Mouse (Mus musculus) megakaryocyte-erythroid progenitor cell, adult 5-6 weeks (primary cell): ENCODE results near the gene Cdk5rap2. TPM values are rescaled to one million over a fixed set of nuclear protein-coding genes. Genes with fewer than 3 reads are reported as not detected.

Source experiments
- ATAC-seq: replicated peaks from 2 replicates; pipeline ENCODE4 v1.8.0; 2016; ENCODE audit warnings: mild to moderate bottlenecking, inconsistent platforms; ENCODE audit not compliant: severe bottlenecking, poor library complexity, low FRiP score, low TSS enrichment
- total RNA-seq, 2 experiments: library from RNA; stranded (forward) in 1 of 2; stranded (reverse) in 1 of 2; fragments of 200-1000, 215-1000 nt in 1 of 2; fragments of >200 nt in 1 of 2; fragmentation: Nextera tagmentation in 1 of 2; gene quantifications; 2 replicates each; pipeline ENCODE4 v1.2.3; 2014 to 2017

Gene Cdk5rap2
- total RNA-seq, 2 experiments from 2014 or later, result 14.5 to 19.1 TPM

DNA sequence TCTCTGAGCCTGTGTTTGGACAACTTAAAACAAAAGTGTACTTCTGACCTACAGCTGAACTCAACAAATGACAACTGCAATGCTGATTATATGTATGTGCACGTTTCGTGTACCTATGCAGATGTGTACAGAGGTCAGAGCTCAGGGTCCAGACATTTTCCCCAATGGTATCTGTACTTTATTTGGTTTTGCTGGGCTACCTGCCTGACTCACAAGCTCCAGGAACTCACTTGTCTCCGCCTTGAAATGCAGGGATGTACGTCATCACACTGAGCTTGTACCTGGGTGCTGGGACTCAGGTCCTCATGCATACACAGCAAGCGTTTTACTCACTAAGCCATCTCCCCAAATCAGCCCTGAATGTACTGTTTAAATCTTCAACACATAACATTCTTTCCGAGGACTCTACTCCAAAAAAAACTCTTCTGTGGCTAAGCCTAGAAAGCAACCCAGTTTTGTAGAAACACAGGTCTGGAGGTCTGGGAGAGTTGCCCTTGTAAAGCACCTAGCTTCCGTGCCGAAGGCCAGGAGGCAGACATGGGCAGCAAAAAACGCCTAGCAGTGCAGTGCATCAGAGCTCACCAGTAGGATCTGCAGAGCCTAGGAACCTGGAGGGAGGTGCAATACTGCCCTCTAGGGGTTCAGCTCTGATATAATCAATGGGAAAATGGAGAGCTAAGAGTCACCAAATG, 54.4 kb downstream of the Cdk5rap2 start:
- ATAC-seq, result peak; percentile 82

DNA sequence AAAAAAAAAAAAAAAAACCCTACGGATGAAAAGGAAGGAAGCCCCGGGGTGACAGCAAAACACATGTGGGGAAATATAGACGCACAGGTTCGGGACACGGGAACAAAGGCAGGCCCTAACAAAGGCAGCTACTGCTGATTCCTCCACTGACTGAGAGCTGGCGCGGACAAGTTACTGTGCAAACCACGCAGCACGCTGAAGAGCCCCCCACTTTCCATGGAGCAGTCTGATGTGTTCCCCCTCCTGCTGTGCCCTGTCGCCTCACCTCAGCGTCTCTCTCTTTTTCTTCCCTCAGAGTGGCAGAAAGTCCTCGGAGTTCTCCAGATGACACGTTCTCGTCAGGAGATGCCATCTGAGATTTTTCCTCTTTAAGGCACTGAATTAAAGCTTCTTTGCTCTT, 55.8 kb downstream of the Cdk5rap2 start:
- ATAC-seq, result no peak

DNA sequence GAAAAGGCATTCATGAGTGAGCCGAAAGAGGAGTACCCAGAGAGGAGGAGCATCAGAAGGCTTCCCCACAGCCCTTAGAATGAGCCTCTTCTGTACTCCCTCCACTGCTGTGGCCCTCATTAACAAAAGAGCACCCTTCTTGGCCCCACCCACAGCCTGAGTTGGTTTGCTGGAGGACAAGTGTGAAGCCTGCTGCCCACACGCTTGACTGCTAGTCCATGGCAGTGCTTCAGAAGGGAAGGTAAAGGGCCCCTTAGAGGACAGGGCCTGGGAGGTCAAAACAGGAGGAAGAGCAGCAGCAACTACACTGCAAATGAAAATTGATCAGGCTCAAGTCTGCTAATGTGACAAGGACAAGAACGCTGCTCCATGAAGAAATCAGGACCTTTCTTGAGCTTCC, 56.6 kb downstream of the Cdk5rap2 start:
- no peak for ATAC-seq

DNA sequence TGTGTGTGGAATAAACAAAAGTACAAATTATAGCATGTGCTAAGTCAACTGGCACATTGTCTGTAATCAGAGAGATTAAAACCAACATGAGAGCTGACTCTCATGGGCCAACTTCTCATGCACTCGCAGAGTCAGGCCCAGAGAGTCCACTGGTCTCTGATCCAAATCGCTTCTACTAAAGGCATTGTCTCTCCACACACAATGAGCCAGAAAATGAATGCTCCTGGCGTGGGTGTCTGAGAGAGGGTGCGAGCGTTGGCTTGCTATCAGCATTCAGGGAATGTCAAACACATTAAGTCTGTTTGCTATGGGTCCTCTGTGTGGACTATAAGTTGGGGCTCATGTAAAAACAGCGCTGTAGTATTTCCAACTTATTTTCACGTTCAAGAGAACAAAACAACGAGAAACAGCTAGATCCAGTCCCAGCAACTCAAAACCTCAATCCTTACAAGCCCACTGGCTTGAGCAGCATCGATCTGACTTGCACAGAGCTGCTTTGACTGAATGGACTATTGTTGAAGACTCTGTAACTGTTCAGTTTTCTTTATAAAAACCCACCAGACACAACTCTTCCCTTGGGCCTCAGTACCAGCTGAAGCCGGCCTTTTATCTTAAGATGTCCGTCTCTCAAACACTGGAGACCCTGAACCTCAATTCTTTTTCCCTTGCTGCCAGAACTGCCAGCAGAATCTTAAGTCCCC, 74.6 kb downstream of the Cdk5rap2 start:
- ATAC-seq, result no peak

DNA sequence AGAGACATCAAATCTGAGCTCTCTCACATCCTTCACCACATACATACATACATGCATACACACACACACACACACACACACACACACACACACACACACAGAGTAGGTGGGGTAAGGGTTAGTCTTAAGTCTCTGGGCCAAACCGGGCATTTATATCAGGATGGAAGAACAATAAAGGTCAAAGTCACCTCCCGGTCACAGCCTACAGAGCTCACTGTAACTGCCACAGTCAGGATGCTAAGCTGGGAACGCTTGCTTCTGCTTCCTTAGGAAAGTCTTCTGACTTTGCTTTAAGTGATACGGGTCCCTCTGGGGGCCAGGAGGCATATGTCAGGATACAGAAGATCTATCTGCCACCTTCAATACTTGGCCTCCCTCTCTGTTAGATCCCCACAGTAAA, 75.2 kb downstream of the Cdk5rap2 start:
- no peak for ATAC-seq

DNA sequence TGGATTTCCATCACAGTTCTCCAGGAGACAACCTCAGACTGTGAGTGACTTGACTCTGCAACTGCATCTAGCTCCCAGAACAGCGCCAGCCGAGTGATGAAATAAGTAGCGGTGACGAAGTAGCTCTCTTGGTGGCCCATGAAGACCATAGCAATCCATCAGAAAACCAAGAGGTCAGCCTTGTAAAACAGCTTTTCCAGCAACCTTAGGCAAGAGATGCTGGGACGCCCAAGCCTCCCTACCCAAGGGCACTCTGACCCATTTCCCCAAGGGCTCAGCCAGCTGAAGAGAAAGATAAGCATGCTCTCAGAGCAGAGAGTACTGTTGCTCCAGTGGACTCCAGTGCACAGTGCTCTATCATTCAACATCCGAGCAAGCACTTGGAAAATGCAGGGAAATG, 77.3 kb downstream of the Cdk5rap2 start:
- no peak for ATAC-seq

DNA sequence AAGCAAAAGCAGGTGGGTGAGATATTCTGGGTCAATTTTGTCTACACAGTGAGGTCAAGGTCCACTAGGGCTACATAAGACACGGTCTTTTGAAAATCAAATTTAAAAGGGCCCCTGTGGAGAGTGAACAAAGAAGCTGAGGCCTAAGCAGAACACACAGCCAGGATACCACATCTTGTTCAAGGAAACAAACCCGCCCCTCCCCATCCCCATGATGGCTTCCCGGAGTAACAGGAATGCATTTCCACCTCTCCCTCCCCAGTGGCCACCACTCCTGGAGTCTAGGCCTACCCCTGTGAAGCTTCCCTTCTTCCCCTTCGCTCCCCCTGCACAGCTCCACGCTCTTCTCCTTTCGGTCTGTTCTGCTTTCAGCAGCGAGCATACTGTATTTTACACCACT, 77.7 kb downstream of the Cdk5rap2 start:
- ATAC-seq, result no peak

DNA sequence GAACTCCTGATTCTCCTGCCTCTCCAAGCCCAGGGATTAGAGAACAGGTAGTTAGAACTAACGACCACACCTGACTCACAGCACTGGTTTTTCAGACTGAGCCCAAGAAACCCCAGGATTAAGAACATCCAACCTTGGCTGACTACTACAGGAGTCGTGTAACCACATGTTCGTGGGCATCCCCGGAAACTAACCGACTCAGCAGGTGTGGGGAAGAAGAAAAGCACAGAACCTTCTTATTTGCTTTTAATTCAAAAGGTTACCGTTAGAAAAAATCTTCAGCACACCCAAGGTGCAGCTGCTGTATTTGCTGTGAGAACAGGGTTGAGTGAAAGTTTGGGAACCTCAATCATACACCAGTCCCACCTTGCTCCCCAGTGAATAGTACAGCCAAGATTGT, 79.1 kb downstream of the Cdk5rap2 start:
- no peak for ATAC-seq

DNA sequence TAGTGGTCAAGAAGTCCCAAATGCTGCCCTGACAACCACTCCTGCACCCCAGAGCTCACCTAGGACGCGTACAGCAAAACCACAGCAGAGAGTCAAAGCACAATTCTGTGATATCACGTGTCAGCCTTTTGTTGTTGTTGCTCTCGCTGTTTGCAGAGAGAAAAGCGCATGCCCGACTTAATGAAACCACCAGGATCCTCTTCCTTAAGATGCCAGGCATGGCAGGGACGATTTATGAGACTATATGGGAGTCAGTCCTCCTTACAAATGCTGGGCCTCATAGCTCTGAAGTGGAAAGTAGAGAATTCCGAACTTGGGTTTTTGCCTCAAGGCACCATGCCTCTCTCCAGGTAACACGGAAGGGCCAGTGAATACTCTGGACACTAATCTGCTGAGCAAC, 82.2 kb downstream of the Cdk5rap2 start:
- no peak for ATAC-seq

DNA sequence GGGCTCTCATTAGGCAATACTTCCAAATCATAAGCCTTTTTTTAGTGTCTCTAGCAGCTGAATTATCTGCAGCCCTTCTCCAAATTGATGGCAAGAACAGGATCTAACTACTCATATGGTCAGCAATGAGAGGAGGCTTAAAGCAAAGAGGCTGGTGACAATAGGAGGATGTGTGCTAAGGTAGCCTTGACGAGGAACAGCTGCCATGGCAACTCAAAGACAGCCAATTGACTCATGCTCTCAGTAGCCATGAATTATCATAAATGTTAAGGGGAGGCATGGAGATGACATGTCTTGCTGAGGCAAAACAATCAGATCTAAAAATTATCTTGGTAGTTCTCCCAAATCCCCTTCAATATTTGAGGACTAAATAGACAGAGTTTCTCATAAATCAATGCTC, 82.8 kb downstream of the Cdk5rap2 start:
- ATAC-seq, result no peak

DNA sequence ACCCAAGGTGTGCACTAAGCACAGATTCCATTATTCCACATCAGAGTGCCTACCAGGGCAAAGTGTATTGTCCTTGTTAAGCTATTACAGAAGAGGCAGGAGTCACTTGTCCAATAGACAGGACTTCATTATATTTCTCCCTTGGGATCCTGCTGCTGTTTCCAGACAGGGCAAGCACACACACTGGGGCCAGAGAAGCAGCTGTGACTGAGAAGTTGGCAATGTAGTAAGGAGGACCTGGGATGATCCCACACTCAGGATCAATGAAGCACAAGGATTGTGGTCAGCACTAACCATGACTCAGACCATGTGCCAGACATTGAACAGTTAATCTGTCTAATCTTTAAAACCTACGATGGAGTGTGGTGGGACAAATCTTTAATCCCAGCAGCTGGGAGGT, 88.7 kb downstream of the Cdk5rap2 start:
- ATAC-seq, result no peak

DNA sequence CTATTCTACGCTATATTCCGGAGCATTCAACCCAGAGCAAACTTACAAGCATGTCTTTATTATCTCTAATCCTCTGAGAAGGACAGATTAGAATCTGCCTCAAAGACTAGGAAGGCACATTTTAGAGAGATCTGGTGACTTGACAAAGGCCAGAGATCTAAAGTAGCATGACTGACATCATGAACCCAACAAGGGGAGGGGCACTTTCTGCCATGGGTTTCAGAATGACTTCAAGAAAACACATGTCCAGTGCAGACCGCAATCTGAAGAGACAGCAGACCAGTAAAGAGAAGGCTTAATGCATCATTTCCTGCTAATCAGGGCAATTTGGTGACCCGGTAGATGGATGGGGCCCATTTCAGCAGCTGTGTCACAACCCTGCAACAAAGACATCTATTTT, 98.1 kb downstream of the Cdk5rap2 start:
- no peak for ATAC-seq

DNA sequence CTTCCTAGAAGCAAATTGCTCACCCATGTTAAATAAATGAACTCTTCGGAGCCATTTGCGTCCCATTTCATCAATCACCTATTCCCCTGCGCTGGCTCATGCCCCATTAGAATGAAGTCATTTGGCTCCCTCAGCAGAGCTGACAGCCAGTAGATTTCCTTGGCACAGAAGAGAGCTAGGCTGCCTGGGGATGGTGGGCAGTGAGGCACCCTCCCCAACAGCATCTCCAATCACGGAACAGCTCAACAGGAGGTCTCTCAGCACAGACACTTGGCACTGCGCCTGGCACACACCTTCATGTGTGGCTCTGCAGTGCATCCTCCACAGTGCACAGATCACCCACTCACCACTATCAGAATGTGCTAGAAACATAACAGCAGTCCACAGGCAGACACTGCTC, 98.7 kb downstream of the Cdk5rap2 start:
- ATAC-seq, result no peak

DNA sequence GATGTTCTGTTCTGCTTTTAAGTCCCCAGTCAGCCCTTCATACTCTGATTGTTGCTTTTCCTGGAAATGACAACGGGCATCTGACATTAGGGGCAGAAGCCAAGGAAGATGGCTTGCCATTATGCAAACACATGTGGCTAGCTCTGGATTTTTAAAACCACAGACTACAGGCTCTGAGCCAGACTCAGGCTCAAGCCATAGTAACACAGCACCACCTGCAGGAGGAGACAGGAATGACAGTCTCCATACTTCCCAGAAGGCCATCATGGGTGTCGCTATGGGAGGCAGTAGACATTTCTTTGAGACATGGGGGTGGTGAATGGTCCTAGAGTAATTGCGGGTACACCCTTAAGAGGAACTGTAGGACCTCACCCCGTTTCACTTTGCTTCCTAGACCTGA, 103.0 kb downstream of the Cdk5rap2 start:
- ATAC-seq, result peak; percentile 90

DNA sequence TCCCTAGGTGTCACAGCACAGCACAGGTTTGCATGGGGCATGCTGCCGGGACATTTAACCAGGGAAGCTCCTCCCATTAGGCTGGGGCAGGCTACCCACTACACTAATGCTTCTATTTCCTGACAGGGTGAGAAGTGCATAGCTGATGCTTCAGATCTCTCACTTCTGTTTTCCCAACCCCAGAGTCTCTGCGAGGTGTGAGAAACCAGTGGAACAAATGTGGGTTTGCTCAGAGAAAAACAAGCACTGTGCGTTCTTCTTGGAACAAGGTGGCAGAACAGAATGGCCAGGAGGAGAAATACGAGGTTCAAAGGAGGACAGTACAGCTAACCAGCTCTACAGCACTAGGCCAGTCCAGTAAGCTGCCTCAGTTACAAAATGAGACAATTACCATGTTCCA, 106.4 kb downstream of the Cdk5rap2 start:
- ATAC-seq, result no peak

DNA sequence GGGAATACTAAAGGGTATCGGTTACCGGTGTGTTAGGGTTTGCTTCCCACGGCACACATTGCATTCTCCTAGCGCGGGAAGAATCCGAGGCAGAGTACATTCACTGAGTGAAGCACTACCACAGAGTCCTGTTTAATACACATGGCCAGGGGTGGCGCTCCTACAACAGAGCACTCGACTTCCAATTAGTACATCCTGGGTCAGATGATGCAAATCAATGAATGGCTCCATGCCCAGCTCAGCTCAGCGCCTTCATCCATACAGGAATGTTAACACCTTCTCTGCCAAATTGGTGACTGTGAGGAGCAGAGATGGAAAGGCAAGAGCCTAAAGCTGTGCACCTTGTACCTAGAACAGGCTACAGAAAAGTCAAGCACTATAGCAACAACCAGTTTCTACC, 109.1 kb downstream of the Cdk5rap2 start:
- ATAC-seq, result no peak

DNA sequence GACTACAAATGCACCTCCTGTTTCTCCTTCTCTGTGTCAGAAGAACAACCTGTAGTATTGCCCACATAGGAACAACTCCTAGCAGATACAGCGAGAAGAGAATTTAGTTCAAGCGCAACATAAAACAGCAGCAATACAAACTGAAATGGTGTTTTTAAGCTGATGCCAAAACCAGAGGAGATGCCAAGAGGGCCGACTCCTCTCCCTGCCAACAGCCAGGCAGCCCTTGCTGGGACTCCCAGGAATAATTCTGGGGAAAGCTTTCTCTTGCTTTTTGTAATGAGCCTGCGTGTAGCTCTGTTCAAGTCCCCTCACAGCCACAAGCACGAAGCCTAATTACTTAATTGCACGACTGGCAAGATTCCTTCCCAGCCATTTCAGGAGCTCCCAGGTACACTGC, 120.9 kb downstream of the Cdk5rap2 start:
- no peak for ATAC-seq

DNA sequence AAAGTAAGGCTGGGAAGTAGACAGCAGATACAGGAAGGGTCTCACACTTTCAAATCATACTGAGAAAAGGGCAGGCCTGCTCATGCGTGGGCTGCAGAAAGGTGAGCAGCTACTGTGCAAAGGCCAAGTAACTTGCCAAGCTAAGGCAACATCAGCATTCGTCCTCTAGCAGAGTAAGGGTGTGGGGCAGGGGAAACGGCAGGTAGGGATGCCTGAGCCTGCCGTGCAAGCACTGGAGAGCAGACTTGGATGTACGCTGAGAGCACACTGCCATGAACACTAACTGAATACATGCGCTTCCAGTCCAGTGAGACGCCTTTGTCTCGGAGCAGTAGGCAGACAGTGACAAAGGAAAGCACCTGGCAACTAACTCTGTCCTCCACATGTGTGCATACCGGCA, 127.1 kb downstream of the Cdk5rap2 start:
- ATAC-seq, result no peak

DNA sequence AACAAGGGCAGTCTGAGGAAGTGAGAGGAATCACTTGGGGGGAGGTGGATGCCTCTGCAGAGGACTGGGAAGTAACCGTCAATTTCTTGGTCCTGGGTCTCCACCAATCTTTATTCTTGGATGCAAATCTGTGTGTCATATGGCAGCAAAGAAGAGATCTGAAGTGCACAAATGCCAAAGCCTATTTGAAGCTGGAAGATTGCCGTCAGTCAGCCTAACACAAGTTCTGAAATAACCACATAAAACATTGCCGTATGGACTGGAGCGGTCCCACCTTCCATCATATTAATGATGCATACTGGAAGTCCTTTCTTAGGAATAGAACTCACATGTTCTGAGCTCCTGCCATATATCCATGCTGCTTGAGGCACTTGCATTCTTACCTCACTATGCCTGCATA, 131.4 kb downstream of the Cdk5rap2 start:
- no peak for ATAC-seq

DNA sequence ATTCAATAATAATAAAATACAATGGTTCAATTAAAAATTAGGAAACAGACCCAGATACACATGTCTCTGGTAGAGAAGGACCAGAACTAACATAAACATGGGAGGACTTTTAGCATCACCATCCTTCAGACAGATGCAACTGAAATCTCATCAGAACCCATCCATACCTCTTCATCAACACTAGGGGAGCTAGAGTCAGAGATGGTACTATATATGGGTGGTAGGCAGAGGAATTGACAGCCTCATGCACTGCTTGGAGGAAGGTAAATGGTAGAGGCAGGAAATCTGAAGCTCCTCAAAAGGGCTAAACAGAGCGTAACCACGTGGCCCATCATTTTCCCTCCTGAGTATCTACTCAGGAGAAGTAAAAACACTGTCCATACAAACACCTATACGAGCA, 132.2 kb downstream of the Cdk5rap2 start:
- peak; percentile 68; the same call in 1 of the 2 replicates for ATAC-seq

DNA sequence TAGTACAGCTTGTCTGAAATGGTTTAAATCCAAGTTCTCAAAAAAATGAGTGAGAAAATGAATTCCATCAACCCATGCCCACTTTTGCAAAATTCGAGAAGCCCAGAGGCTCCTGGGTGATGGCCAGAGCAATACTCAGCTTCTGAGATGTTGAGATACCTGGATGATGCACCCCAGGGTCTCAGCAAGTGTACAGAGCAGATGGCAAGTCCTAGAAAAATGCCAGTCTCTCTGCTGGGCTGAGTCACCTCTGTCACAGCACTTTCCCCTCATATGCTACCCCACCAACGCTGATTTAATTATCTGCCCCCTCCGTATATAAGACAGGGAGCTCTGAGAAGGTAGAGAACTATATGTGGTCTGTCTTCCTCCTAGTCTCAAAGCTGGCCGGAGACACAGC, 137.3 kb downstream of the Cdk5rap2 start:
- no peak for ATAC-seq
